Mouse (Mus musculus) heart, embryonic 13.5 days (tissue): ENCODE measurements around the gene Auts2. TPM values are rescaled to one million over a fixed set of nuclear protein-coding genes. Genes with fewer than 3 reads are reported as not detected.

Experiments used
- ATAC-seq: fragments of 200-750 bp; cut with Nextera tagmentation; 2 replicates; pipeline ENCODE4 v1.8.0; 2017; ENCODE audit warnings: moderate TSS enrichment; ENCODE audit not compliant: insufficient number of reproducible peaks, low FRiP score, low TSS enrichment; ENCODE audit errors: extremely low read depth
- H3K27ac ChIP-seq: fragments of 300-500 bp; sonication (generic); replicated peaks from 2 replicates; pipeline ENCODE4 v1.5.1; 2015; ENCODE audit warnings: moderate library complexity, mild to moderate bottlenecking, inconsistent platforms
- H3K27me3 ChIP-seq: fragments of 300-500 bp; sonication (generic); replicated peaks from 2 replicates; pipeline ENCODE4 v1.6.1; 2015; ENCODE audit warnings: mild to moderate bottlenecking, inconsistent platforms
- H3K36me3 ChIP-seq: fragments of 300-500 bp; sonication (generic); 2 replicates; pipeline ENCODE4 v1.6.1; 2015; ENCODE audit warnings: mild to moderate bottlenecking, inconsistent platforms
- H3K4me1 ChIP-seq: fragments of 300-500 bp; sonication (generic); 2 replicates; pipeline ENCODE4 v1.6.1; 2015; ENCODE audit warnings: inconsistent platforms
- H3K4me2 ChIP-seq: fragments of 300-500 bp; sonication (generic); 2 replicates; pipeline ENCODE4 v1.6.1; 2015; ENCODE audit warnings: inconsistent platforms, mild to moderate bottlenecking, moderate library complexity
- H3K4me3 ChIP-seq: fragments of 300-500 bp; sonication (generic); 2 replicates; pipeline ENCODE4 v1.5.1; 2015; ENCODE audit warnings: moderate library complexity, mild to moderate bottlenecking, inconsistent platforms
- H3K9ac ChIP-seq: fragments of 300-500 bp; sonication (generic); 2 replicates; pipeline ENCODE4 v1.6.1; 2015; ENCODE audit warnings: inconsistent platforms, mild to moderate bottlenecking, moderate library complexity
- H3K9me3 ChIP-seq: fragments of 300-500 bp; sonication (generic); 2 replicates; pipeline ENCODE4 v1.6.1; 2016; ENCODE audit warnings: inconsistent platforms
- WGBS: fragments of 180-500 bp; shearing (Covaris S2); methylation state at CpG from one replicate; pipeline ENCODE4 v1.1.7; 2015; ENCODE audit warnings: mixed read lengths; 5-methylcytosine and 5-hydroxymethylcytosine counted together
- polyA plus RNA-seq: library from polyadenylated mRNA; unstranded; fragments of >200 nt; fragmentation: Nextera tagmentation; extraction: Ambion mirVana; gene quantifications from 2 replicates; pipeline ENCODE4 v1.2.1, GENCODE M21; 2015

The Auts2 gene
- polyA plus RNA-seq, 1 experiment from 2014 or later = 13.8 TPM

DNA sequence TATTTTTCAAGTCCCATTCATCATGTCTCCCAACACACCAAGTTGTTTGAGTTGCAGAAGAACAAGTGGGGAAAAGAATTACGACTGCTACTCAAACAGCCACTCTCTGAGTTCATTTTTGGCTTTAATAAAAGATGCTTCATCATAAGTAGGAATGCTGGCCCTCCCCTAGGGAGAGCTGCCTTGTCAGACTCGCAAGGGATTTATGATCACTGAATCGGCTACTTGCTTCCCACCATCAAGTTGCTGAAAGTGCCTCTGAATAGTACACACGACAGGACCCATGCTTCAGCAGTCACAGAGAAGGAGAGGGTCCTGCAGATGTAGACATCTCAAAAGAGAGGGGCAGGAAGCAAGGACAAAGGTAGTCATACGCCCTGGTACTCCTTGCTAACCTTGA lies 162.9 kb downstream of the Auts2 start:
- no peak overlapping the region for H3K4me2 ChIP-seq
- H3K4me3 ChIP-seq = no peak overlapping the region
- no peak overlapping the region for H3K9ac ChIP-seq
- no peak for ATAC-seq
- 61% methylated on average over 5 of the region's 5 CpGs for WGBS
- H3K9me3 ChIP-seq = no peaks in the 10 kb centered on the region
- no peaks in the 10 kb centered on the region for H3K27me3 ChIP-seq
- peaks cover 44% of the 10 kb centered on the region for H3K4me1 ChIP-seq
- H3K27ac ChIP-seq = no peak overlapping the region
- no peaks in the 10 kb centered on the region for H3K36me3 ChIP-seq

DNA sequence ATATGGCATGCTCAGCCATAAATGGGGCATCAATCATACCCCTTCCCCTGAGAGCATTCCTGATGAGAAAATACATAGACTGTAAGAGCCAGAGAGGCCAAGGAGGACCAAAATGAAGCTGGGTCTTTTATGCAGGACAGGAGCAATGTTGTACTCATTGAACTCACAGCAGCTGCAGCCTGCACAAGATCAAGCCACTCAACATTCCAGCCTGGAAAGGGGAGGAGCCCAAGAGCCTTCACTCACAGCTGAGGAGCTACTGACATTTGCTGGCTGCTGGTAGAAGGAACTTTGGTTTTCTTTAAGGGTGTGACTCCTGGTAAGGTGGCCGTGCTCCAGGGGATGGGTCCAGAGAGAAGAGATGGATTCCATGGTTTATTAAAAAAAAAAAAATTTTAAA lies 164.2 kb downstream of the Auts2 start:
- Histone ChIP-seq H3K9me3 (no peaks in the 10 kb centered on the region), H3K9ac (no peak overlapping the region), H3K27ac (no peak overlapping the region), H3K27me3 (no peaks in the 10 kb centered on the region), H3K4me3 (no peak overlapping the region), H3K4me1 (peaks cover 32% of the 10 kb centered on the region), H3K4me2 (no peak overlapping the region), H3K36me3 (no peaks in the 10 kb centered on the region)
- 40% methylated on average over 1 of the region's 1 CpGs for WGBS
- ATAC-seq = no peak

DNA sequence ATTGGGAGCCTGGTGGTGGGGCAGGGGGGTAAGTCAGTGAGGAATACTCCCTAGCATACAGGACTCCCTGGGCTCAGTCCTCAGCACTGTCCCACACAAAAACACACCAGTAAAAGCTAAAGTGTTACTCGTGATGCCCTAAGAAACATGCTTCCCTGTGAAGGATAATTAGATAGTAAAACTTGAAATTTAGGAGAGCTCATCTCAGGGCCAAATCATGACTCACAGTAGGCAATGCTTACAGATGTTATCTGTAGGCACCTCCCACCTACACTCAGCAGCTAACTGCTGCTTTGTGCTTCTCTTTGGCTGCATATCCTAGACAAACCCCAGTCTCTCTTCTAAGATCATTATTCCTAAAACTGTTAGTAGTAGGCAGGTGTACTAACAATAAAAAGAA lies 168.0 kb downstream of the Auts2 start:
- no peak for ATAC-seq
- Histone ChIP-seq H3K36me3 (no peaks in the 10 kb centered on the region), H3K9ac (no peak overlapping the region), H3K9me3 (no peaks in the 10 kb centered on the region), H3K4me1 (peaks cover 33% of the 10 kb centered on the region), H3K27me3 (no peaks in the 10 kb centered on the region), H3K4me2 (no peak overlapping the region), H3K27ac (no peak overlapping the region), H3K4me3 (no peak overlapping the region)
- 78% methylated on average over 1 of the region's 1 CpGs for WGBS

DNA sequence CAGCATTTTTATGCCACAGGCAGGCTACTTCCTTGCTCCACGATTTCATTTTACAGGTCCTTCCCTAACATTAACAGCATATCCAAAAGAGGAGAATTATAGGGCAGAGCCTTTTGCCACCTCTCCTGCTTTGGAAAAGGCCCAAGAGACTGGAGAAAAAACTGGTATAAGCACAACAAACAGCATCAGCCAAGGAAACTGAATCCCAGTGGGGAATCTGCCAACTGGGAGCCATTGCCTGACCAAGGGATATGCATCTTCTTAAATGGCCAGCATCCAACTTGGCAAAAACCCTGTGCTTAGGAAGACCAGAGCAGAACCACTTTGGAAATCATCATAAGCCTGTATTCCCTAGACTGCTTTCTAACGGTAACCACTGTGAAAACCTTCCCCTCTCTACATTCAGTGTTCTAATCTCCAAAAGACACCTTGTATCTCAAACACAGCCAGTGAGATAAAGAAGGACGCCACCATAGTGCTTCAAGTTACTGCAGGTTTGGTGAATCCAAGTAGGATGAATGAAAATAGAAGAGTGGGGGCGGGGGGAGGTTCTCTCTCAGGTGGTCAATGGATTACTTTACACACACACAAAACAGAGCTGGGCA lies 169.6 kb downstream of the Auts2 start:
- no peak for ATAC-seq
- peaks cover 36% of the 10 kb centered on the region for H3K4me1 ChIP-seq
- H3K36me3 ChIP-seq = no peaks in the 10 kb centered on the region
- WGBS = 65% methylated on average over 4 of the region's 4 CpGs
- H3K9ac ChIP-seq = no peak overlapping the region
- H3K4me3 ChIP-seq = no peak overlapping the region
- no peak overlapping the region for H3K4me2 ChIP-seq
- H3K9me3 ChIP-seq = no peaks in the 10 kb centered on the region
- H3K27me3 ChIP-seq = no peaks in the 10 kb centered on the region
- 0 out of 2 replicates have a peak overlapping the region, but pooled peaks have one; percentile 0 for H3K27ac ChIP-seq

DNA sequence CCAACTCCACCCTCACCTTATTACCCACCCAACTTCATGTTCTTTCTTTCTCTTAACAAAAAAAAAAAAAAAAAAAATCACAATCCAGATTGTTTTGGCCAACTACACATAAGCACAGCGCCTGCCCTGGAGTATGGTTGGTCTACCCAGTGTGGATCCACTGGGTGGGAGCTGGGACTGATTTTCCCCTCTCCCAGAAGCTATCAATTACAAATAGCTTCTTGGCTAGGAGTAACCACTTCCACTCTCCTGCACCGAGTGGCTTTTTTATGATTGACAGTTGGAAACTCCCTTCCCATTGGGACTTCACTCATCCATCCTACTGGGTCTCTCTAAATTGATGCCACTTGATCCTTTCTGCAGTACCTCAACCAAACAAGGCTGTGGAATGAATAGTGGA lies 170.5 kb downstream of the Auts2 start:
- Histone ChIP-seq H3K9me3 (no peaks in the 10 kb centered on the region), H3K4me1 (peaks cover 42% of the 10 kb centered on the region), H3K27ac (no peak overlapping the region), H3K9ac (no peak overlapping the region), H3K4me3 (no peak overlapping the region), H3K4me2 (no peak overlapping the region), H3K36me3 (no peaks in the 10 kb centered on the region), H3K27me3 (no peaks in the 10 kb centered on the region)
- 62% methylated on average over 2 of the region's 2 CpGs for WGBS
- ATAC-seq = no peak

DNA sequence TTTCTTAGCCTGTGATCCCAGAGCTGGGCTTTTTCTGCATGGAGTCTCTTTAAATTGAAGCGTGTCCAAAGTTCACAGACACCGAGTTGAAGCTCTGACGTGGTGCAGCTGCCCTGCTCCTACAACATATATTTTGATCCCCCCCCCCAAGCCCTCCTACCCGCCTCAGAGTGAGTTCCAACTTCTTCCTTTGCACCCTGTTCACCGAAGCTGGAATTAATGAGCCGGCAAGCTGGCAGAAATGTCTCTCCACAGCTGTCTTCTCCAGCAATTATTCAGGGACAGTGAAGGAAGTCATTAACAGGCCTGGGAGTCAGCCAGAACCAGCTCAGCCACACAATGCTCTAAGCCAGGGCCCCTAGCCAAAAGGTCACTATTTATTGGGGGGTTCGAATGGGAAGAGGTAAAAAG lies 174.5 kb downstream of the Auts2 start:
- H3K27ac ChIP-seq = no peak overlapping the region
- no peaks in the 10 kb centered on the region for H3K36me3 ChIP-seq
- peaks cover 60% of the 10 kb centered on the region for H3K4me1 ChIP-seq
- ATAC-seq = no peak
- H3K9ac ChIP-seq = no peak overlapping the region
- H3K27me3 ChIP-seq = no peaks in the 10 kb centered on the region
- no peak overlapping the region for H3K4me3 ChIP-seq
- no peaks in the 10 kb centered on the region for H3K9me3 ChIP-seq
- H3K4me2 ChIP-seq = no peak overlapping the region
- WGBS = 30% methylated on average over 7 of the region's 7 CpGs

DNA sequence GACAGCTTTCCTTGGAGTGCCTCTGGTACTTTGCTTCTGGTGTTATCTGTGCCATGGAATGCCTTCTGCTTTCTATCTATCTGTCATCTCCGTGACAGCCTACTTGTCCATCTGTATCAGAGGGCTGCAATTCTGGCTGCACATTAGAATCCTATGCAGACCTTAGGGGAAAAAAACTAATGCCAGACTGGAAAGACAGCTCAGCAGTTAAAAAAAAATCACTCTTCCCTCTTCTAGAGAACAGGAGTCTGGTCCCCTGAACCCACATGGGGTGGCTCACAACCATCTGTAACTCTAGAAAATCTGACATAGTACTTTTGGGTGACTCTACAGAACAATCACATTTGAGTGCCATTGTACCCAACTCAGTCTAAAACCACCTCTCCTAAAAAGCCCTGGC lies 181.9 kb downstream of the Auts2 start:
- Histone ChIP-seq H3K27me3 (no peaks in the 10 kb centered on the region), H3K9ac (no peak overlapping the region), H3K4me2 (peak overlapping the region; percentile 5; the same call in 1 of the 2 replicates), H3K9me3 (no peaks in the 10 kb centered on the region), H3K4me1 (peaks cover 62% of the 10 kb centered on the region), H3K4me3 (no peak overlapping the region), H3K27ac (0 out of 2 replicates have a peak overlapping the region, but pooled peaks have one; percentile 29), H3K36me3 (no peaks in the 10 kb centered on the region)
- 17% methylated on average over 1 of the region's 1 CpGs for WGBS
- no peak for ATAC-seq

DNA sequence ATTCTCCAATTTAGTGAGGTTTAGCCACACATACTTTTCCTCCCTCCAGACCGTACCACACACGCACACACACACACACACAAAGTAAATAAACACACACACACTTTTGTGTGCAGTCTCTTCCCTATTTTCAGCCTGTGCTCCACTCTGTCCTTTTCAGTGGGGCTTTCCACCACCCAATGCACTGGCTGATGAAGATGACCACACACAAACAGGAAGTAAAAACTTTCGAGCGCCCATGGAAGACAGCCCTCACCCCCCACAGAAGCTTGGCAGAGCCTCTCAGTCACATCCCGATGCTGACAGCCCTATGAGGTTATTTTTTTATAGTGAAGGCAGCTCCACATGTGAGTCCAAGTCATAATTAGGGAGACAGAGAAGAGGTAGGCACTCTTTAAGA lies 185.4 kb downstream of the Auts2 start:
- Histone ChIP-seq H3K9me3 (no peaks in the 10 kb centered on the region), H3K4me3 (no peak overlapping the region), H3K9ac (no peak overlapping the region), H3K36me3 (no peaks in the 10 kb centered on the region), H3K27me3 (no peaks in the 10 kb centered on the region), H3K4me1 (peaks cover 59% of the 10 kb centered on the region), H3K27ac (no peak overlapping the region), H3K4me2 (no peak overlapping the region)
- ATAC-seq = no peak
- WGBS = 50% methylated on average over 5 of the region's 5 CpGs

DNA sequence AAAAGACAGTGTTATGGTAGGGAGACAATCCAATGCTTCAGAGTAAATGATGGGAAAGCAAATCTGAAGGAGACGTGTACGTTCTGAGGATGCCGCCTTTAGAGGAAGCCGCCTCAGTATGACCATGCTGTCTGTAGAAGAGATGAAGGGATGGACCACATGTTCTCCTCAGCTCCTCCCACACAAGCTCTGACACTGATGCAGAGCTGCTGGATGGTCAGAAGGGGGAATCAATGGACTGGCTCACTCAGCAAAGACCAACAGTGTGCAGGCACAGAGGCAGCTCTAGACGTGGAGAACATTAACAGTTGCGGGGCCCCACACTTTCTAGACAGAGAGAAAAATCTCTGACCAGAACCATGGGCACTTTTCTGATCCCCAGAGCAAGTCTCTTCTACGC lies 187.2 kb downstream of the Auts2 start:
- ATAC-seq = no peak
- Histone ChIP-seq H3K9ac (no peak overlapping the region), H3K27ac (no peak overlapping the region), H3K4me1 (peaks cover 52% of the 10 kb centered on the region), H3K36me3 (no peaks in the 10 kb centered on the region), H3K9me3 (no peaks in the 10 kb centered on the region), H3K4me3 (no peak overlapping the region), H3K27me3 (no peaks in the 10 kb centered on the region), H3K4me2 (no peak overlapping the region)
- 62% methylated on average over 7 of the region's 7 CpGs for WGBS

DNA sequence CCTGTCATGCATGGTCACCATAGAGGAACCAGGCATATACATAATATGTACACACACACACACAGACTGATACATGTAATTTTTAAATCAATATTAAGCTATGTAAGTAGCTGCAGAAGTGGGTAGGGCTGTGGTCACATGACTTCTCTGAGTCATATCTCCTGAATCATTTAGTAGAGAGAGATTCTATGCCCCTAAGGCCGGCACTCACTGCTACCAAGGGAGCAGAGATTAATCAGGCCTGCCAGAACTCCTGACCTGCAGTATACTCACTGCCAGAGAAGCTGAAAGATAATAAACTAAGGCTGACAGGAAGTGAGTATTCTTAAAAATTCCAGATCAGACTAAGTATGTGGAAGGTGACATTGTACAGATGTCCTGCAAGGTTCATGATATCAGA lies 190.7 kb downstream of the Auts2 start:
- Histone ChIP-seq H3K9me3 (no peaks in the 10 kb centered on the region), H3K9ac (no peak overlapping the region), H3K27me3 (no peaks in the 10 kb centered on the region), H3K36me3 (no peaks in the 10 kb centered on the region), H3K27ac (no peak overlapping the region), H3K4me2 (no peak overlapping the region), H3K4me3 (no peak overlapping the region), H3K4me1 (peaks cover 40% of the 10 kb centered on the region)
- ATAC-seq = no peak
- WGBS = 8% methylated on average over 1 of the region's 1 CpGs

DNA sequence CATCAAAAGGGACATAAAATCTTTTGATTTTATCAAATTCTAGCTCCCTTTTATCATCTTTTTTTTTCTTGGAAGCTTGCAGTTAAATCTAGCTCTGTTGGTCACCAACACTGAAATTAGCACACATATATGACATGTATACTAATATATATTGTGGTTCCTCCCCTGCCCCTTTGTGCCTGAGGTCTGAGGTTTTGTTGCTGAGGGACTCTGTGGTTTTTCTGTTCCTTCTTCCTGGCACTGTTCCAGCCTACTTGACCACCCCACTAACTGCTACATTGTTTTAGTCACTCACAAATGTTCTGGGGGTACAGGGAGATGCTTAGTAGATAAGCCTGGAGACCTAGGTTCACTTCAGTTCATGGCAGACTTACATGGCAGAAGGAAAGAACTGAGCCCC lies 192.0 kb downstream of the Auts2 start:
- no peak overlapping the region for H3K27ac ChIP-seq
- no peaks in the 10 kb centered on the region for H3K36me3 ChIP-seq
- H3K4me2 ChIP-seq = no peak overlapping the region
- no peaks in the 10 kb centered on the region for H3K27me3 ChIP-seq
- no peaks in the 10 kb centered on the region for H3K9me3 ChIP-seq
- H3K4me3 ChIP-seq = no peak overlapping the region
- ATAC-seq = no peak
- H3K4me1 ChIP-seq = peaks cover 39% of the 10 kb centered on the region
- no peak overlapping the region for H3K9ac ChIP-seq

DNA sequence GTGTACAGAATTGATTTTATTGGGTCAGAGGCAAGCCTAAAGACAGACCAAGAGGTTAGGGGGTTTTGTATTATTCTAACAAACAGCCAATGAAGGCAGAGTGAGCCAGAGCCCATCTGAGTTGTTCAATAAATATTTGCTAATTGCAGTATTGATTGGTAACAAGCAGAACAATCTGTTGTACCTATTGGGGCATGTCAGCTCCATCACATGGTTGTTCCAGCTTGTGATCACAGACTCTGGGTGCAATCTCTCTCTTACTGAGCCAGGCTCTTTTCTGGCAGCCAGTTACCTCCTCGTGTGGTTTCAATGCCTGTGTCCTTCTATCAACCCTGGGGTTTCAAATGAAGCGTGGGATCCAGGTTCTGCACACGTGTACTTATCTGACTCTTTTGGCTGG lies 201.8 kb downstream of the Auts2 start:
- H3K4me2 ChIP-seq = no peak overlapping the region
- no peak overlapping the region for H3K27ac ChIP-seq
- H3K4me1 ChIP-seq = peaks cover 38% of the 10 kb centered on the region
- no peak overlapping the region for H3K4me3 ChIP-seq
- 0 out of 2 replicates have a peak, but pooled peaks cover 5% of the 10 kb centered on the region for H3K9me3 ChIP-seq
- H3K9ac ChIP-seq = no peak overlapping the region
- WGBS = 58% methylated on average over 3 of the region's 3 CpGs
- no peaks in the 10 kb centered on the region for H3K27me3 ChIP-seq
- no peak for ATAC-seq
- no peaks in the 10 kb centered on the region for H3K36me3 ChIP-seq
